Mouse (Mus musculus): Measurements from ENCODE around the gene Ciapin1.

DNA sequence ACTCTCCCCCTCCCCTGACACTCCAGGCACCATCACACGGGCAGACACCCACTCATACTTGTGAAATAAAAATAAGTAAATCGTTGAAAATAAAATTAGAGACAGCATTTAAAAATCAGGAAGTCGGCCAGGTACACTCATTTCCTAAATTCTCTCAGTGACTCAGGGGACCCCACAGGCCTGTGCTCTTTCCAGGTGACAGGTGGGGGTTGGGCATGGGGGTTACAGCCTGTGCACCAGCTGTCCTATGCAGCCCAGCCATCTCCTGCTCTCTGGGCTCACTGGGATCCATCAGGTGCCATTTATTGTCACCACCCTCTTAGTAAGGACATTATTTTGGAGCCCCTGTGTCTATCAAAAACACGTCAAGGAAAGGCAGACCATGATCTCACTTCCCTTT, 54.3 kb downstream of the Ciapin1 start:
- TF ChIP-seq CTCF (IDR thresholded peaks at IDR 0.05; ENCODE audit: low read depth) (no peak), EP300 (IDR thresholded peaks at IDR 0.05; ENCODE audit: low read depth) (no peak)
